ENCODE assay signal across 24 mouse cellular contexts in genomic region chr2:113621721-113622120, GRCm38 (mm10).
DNase-seq lines count a peak whose midpoint lies in the region; ATAC-seq and TF ChIP-seq lines count a peak whose summit lies in the region.
"Had no signal": no experiment of that assay in that cellular context is flagged by ENCODE, and none has a peak within 500 bp of the region (broad histone marks: within the 10 kb centered on the region; RNA-seq: fewer than 3 reads in every experiment).

No protein-coding gene starts in this region.

- TF ChIP-seq CTCF in CH12.LX (conservative IDR thresholded peaks at IDR 0.05 in 1 of 2, IDR thresholded peaks at IDR 0.05 in 1 of 2; ENCODE audit: low read depth in 2 of 2, low read length in 2 of 2), result no peak
- TF ChIP-seq CTCF in embryonic fibroblast, embryonic 13.5 days (IDR thresholded peaks at IDR 0.05; ENCODE audit: borderline replicate concordance, insufficient read depth, low read length), result no peak

- no peak overlapping the region for H3K27ac ChIP-seq in embryonic facial prominence, embryonic 14.5 days (replicated peaks; ENCODE audit: low read depth, low read length)
- no peak overlapping the region for H3K27ac ChIP-seq in embryonic facial prominence, embryonic 10.5 days (replicated peaks)
- no peak overlapping the region for H3K27ac ChIP-seq in CH12.LX (ENCODE audit: insufficient read depth, low read depth)
- peak overlapping the region; percentile 99 for H3K27ac ChIP-seq in embryonic fibroblast, embryonic 13.5 days (ENCODE audit: insufficient read depth, low read length)
- H3K27ac ChIP-seq in forebrain, embryonic 14.5 days (ENCODE audit: low read depth, low read length), result no peak overlapping the region
- H3K27ac ChIP-seq: embryonic facial prominence, embryonic 15.5 days; forebrain, embryonic 15.5 days; heart, embryonic 10.5 days; heart, embryonic 15.5 days; hindbrain, embryonic 10.5 days; hindbrain, embryonic 14.5 days; intestine, embryonic 15.5 days had no signal

- in situ Hi-C loops in CH12.LX (cut with MboI; ENCODE audit: low pct_ligation_motif_present, low pct_unique_long_range_greater_than_20kb, low sequenced_read_pairs), result no loop called here

- no peaks in the 10 kb centered on the region for H3K9me3 ChIP-seq in embryonic facial prominence, embryonic 14.5 days (ENCODE audit: control insufficient read depth, low read length)
- H3K9me3 ChIP-seq in embryonic facial prominence, embryonic 10.5 days, result no peaks in the 10 kb centered on the region
- no peaks in the 10 kb centered on the region for H3K9me3 ChIP-seq in CH12.LX (replicated peaks; ENCODE audit: low read length)
- no peaks in the 10 kb centered on the region for H3K9me3 ChIP-seq in forebrain, embryonic 14.5 days (replicated peaks; ENCODE audit: control insufficient read depth, low read length)
- H3K9me3 ChIP-seq: embryonic facial prominence, embryonic 15.5 days; forebrain, embryonic 15.5 days; heart, embryonic 10.5 days; heart, embryonic 15.5 days; hindbrain, embryonic 10.5 days; intestine, embryonic 15.5 days had no signal

- dilution Hi-C loops in CH12.LX (cut with MboI; ENCODE audit: extremely low pct_ligation_motif_present, extremely low pct_unique_long_range_greater_than_20kb, low sequenced_read_pairs), result no loop called here

- no peak overlapping the region for H3K4me3 ChIP-seq in embryonic facial prominence, embryonic 14.5 days (ENCODE audit: low read depth, low read length)
- no peak overlapping the region for H3K4me3 ChIP-seq in embryonic facial prominence, embryonic 10.5 days
- H3K4me3 ChIP-seq in CH12.LX (replicated peaks in 1 of 3; ENCODE audit: low read depth in 2 of 3, low read length in 2 of 3, poor library complexity in 1 of 3), result no peak overlapping the region
- no peak overlapping the region for H3K4me3 ChIP-seq in embryonic fibroblast, embryonic 13.5 days (ENCODE audit: insufficient read depth, low read length)
- H3K4me3 ChIP-seq in forebrain, embryonic 14.5 days (ENCODE audit: low read depth, low read length), result no peak overlapping the region
- H3K4me3 ChIP-seq: embryonic facial prominence, embryonic 15.5 days; forebrain, embryonic 15.5 days; heart, embryonic 10.5 days; heart, embryonic 15.5 days; hindbrain, embryonic 10.5 days; intestine, embryonic 15.5 days had no signal

- no peak for TF ChIP-seq EP300 in CH12.LX (IDR thresholded peaks at IDR 0.05; ENCODE audit: low read length)

- TF ChIP-seq POLR2A in CH12.LX (IDR thresholded peaks at IDR 0.05; ENCODE audit: low read depth, low read length), result no peak
- TF ChIP-seq POLR2A in embryonic fibroblast, embryonic 13.5 days (IDR thresholded peaks at IDR 0.05; ENCODE audit: low read depth, low read length), result 0 out of 2 replicates have a peak, but pooled peaks have one; percentile 29

- TF ChIP-seq RAD21 in CH12.LX (IDR thresholded peaks at IDR 0.05; ENCODE audit: low read depth, low read length), result no peak

- H3K36me3 ChIP-seq in embryonic facial prominence, embryonic 14.5 days (ENCODE audit: control insufficient read depth, insufficient read depth, low read length), result no peaks in the 10 kb centered on the region
- no peaks in the 10 kb centered on the region for H3K36me3 ChIP-seq in embryonic facial prominence, embryonic 10.5 days (replicated peaks)
- no peaks in the 10 kb centered on the region for H3K36me3 ChIP-seq in CH12.LX (replicated peaks in 1 of 2; ENCODE audit: control insufficient read depth in 1 of 2, insufficient read depth in 1 of 2, low read length in 1 of 2)
- no peaks in the 10 kb centered on the region for H3K36me3 ChIP-seq in forebrain, embryonic 14.5 days (ENCODE audit: control insufficient read depth, insufficient read depth, low read length)
- H3K36me3 ChIP-seq: embryonic facial prominence, embryonic 15.5 days; forebrain, embryonic 15.5 days; heart, embryonic 10.5 days; heart, embryonic 15.5 days; hindbrain, embryonic 10.5 days; intestine, embryonic 15.5 days had no signal

- no peaks in the 10 kb centered on the region for H3K27me3 ChIP-seq in embryonic facial prominence, embryonic 14.5 days (replicated peaks; ENCODE audit: control insufficient read depth, insufficient read depth, low read length)
- H3K27me3 ChIP-seq in embryonic facial prominence, embryonic 10.5 days (replicated peaks; ENCODE audit: low read depth, poor library complexity, severe bottlenecking), result no peaks in the 10 kb centered on the region
- H3K27me3 ChIP-seq in CH12.LX (replicated peaks), result no peaks in the 10 kb centered on the region
- H3K27me3 ChIP-seq in forebrain, embryonic 14.5 days (replicated peaks; ENCODE audit: control insufficient read depth, insufficient read depth, low read length), result no peaks in the 10 kb centered on the region
- H3K27me3 ChIP-seq: embryonic facial prominence, embryonic 15.5 days; forebrain, embryonic 15.5 days; heart, embryonic 15.5 days; intestine, embryonic 15.5 days had no signal

- peak; percentile 13 for DNase-seq in embryonic facial prominence, embryonic 14.5 days (ENCODE audit: low spot score)
- DNase-seq in embryonic facial prominence, embryonic 10.5 days (ENCODE audit: low spot score), result no peak
- peak; percentile 49 for DNase-seq in CH12.LX (ENCODE audit: extremely low read depth)
- DNase-seq in retina, postnatal 1 day, result peak; percentile 46
- no peak for DNase-seq in forebrain, embryonic 14.5 days (ENCODE audit: low spot score)
- DNase-seq in kidney, adult 9 months, result no peak
- no peak for DNase-seq in thymus, postnatal 36 days
- DNase-seq: adrenal gland, postnatal 10 days; cerebellum, adult 18-20 months; cerebellum, adult 9-11 months; cerebellum, postnatal 36 days; gastrocnemius, postnatal 10 days; heart, adult 18-20 months; heart, postnatal 14 days; kidney, adult 2 months had no signal

- 70% methylated on average over 5 of the region's 5 CpGs for WGBS in embryonic facial prominence, embryonic 14.5 days
- 85% methylated on average over 5 of the region's 5 CpGs for WGBS in embryonic facial prominence, embryonic 10.5 days
- 91% methylated on average over 5 of the region's 5 CpGs for WGBS in forebrain, embryonic 14.5 days

- H3K4me1 ChIP-seq in embryonic facial prominence, embryonic 14.5 days (ENCODE audit: control insufficient read depth, insufficient read depth, low read length), result no peaks in the 10 kb centered on the region
- H3K4me1 ChIP-seq in embryonic facial prominence, embryonic 10.5 days, result no peaks in the 10 kb centered on the region
- H3K4me1 ChIP-seq in CH12.LX (ENCODE audit: control insufficient read depth in 1 of 2, insufficient read depth in 2 of 2), result peaks cover 0 to 5% of the 10 kb centered on the region in 2 experiments; a peak in 1 of 4 replicates
- peaks cover 14% of the 10 kb centered on the region for H3K4me1 ChIP-seq in embryonic fibroblast, embryonic 13.5 days (ENCODE audit: control insufficient read depth, insufficient read depth, low read length)
- H3K4me1 ChIP-seq in forebrain, embryonic 14.5 days (ENCODE audit: control insufficient read depth, insufficient read depth, low read length), result no peaks in the 10 kb centered on the region
- H3K4me1 ChIP-seq: embryonic facial prominence, embryonic 15.5 days; forebrain, embryonic 15.5 days; hindbrain, embryonic 10.5 days; intestine, embryonic 15.5 days had no signal

- no peak overlapping the region for H3K9ac ChIP-seq in embryonic facial prominence, embryonic 14.5 days (ENCODE audit: low read depth, low read length)
- no peak overlapping the region for H3K9ac ChIP-seq in CH12.LX (ENCODE audit: insufficient read depth, low read depth)
- no peak overlapping the region for H3K9ac ChIP-seq in forebrain, embryonic 14.5 days (ENCODE audit: low read length)
- H3K9ac ChIP-seq: embryonic facial prominence, embryonic 15.5 days; forebrain, embryonic 15.5 days; heart, embryonic 15.5 days; hindbrain, embryonic 14.5 days; intestine, embryonic 15.5 days had no signal

- H3K4me2 ChIP-seq in embryonic facial prominence, embryonic 14.5 days (ENCODE audit: low read depth, low read length), result no peak overlapping the region
- no peak overlapping the region for H3K4me2 ChIP-seq in CH12.LX (ENCODE audit: insufficient read depth, low read depth, poor library complexity, severe bottlenecking)
- no peak overlapping the region for H3K4me2 ChIP-seq in forebrain, embryonic 14.5 days (ENCODE audit: low read length)
- H3K4me2 ChIP-seq: embryonic facial prominence, embryonic 15.5 days; forebrain, embryonic 15.5 days; heart, embryonic 15.5 days; hindbrain, embryonic 14.5 days; intestine, embryonic 15.5 days had no signal

- ATAC-seq in embryonic facial prominence, embryonic 14.5 days (ENCODE audit: low read depth), result no peak
- ATAC-seq in forebrain, embryonic 14.5 days, result no peak
- ATAC-seq: CD4-positive, CD25-positive, alpha-beta regulatory T cell, adult 4 months; forebrain, embryonic 15.5 days; intestine, embryonic 15.5 days had no signal

- H3K79me2 ChIP-seq in CH12.LX (replicated peaks; ENCODE audit: control insufficient read depth, extremely low read depth, insufficient read depth, poor library complexity, severe bottlenecking), result no peaks in the 10 kb centered on the region

TF ChIP-seq in CH12.LX, 34 proteins besides CTCF, POLR2A, EP300 and RAD21:
- TF ChIP-seq JUN (IDR thresholded peaks at IDR 0.05; ENCODE audit: insufficient read depth, low read depth, low read length) (0 out of 2 replicates have a peak, but pooled peaks have one; percentile 8), JUND (conservative IDR thresholded peaks at IDR 0.05; ENCODE audit: low read depth, low read length) (peak; percentile 68), ZNF384 (IDR thresholded peaks at IDR 0.05; ENCODE audit: low read depth, low read length) (no peak)
TF ChIP-seq in CH12.LX: peak in this region for 2.

Comparison
In these comparisons a context has a peak if more than half of its experiments do, and no peak if none do; other contexts are left out.
1. DNase-seq: peak in embryonic facial prominence, embryonic 14.5 days (single experiment), CH12.LX (single experiment) and retina, postnatal 1 day (single experiment); none in embryonic facial prominence, embryonic 10.5 days (single experiment), forebrain, embryonic 14.5 days (single experiment), kidney, adult 9 months (single experiment) and thymus, postnatal 36 days (0 of 2).